Mouse (Mus musculus) hindbrain, embryonic 13.5 days (tissue): ENCODE measurements around the gene Chst3. TPM values are rescaled to one million over a fixed set of nuclear protein-coding genes. Genes with fewer than 3 reads are reported as not detected.
"Not testable (repeated sequence)": the region's sequence is repeated elsewhere in the genome, so short reads cannot be mapped to it uniquely, and the experiment has no call there.

Experiments
- ATAC-seq: fragments of 200-750 bp; cut with Nextera tagmentation; 2 replicates; pipeline ENCODE4 v1.8.0; 2017; ENCODE audit warnings: moderate TSS enrichment; ENCODE audit not compliant: low FRiP score
- H3K27ac ChIP-seq: fragments of 300-500 bp; sonication (generic); 2 replicates; pipeline ENCODE4 v1.5.1; 2015; ENCODE audit warnings: inconsistent platforms, mild to moderate bottlenecking, moderate library complexity
- H3K27me3 ChIP-seq: fragments of 300-500 bp; sonication (generic); 2 replicates; pipeline ENCODE4 v1.6.1; 2015; ENCODE audit warnings: mild to moderate bottlenecking, inconsistent platforms
- H3K36me3 ChIP-seq: fragments of 300-500 bp; sonication (generic); 2 replicates; pipeline ENCODE4 v1.6.1; 2015; ENCODE audit warnings: mild to moderate bottlenecking, inconsistent platforms
- H3K4me1 ChIP-seq: fragments of 300-500 bp; sonication (generic); replicated peaks from 2 replicates; pipeline ENCODE4 v1.6.1; 2015; ENCODE audit warnings: inconsistent platforms
- H3K4me2 ChIP-seq: fragments of 300-500 bp; sonication (generic); 2 replicates; pipeline ENCODE4 v1.6.1; 2015; ENCODE audit warnings: inconsistent platforms, mild to moderate bottlenecking, moderate library complexity
- H3K4me3 ChIP-seq: fragments of 300-500 bp; sonication (generic); 2 replicates; pipeline ENCODE4 v1.5.1; 2015; ENCODE audit warnings: mild to moderate bottlenecking, inconsistent platforms
- H3K9ac ChIP-seq: fragments of 300-500 bp; sonication (generic); 2 replicates; pipeline ENCODE4 v1.6.1; 2015; ENCODE audit warnings: mild to moderate bottlenecking, inconsistent platforms
- H3K9me3 ChIP-seq: fragments of 300-500 bp; sonication (generic); 2 replicates; pipeline ENCODE4 v1.6.1; 2016; ENCODE audit warnings: inconsistent platforms
- WGBS: fragments of 180-500 bp; shearing (Covaris S2); methylation state at CpG from one replicate; pipeline ENCODE4 v1.1.7; 2015; 5-methylcytosine and 5-hydroxymethylcytosine counted together
- polyA plus RNA-seq: library from polyadenylated mRNA; unstranded; fragments of >200 nt; fragmentation: Nextera tagmentation; extraction: Ambion mirVana; gene quantifications from 2 replicates; pipeline ENCODE4 v1.2.1, GENCODE M21; 2015

Gene Chst3
- polyA plus RNA-seq, 1 experiment from 2014 or later: 1.8 TPM

DNA sequence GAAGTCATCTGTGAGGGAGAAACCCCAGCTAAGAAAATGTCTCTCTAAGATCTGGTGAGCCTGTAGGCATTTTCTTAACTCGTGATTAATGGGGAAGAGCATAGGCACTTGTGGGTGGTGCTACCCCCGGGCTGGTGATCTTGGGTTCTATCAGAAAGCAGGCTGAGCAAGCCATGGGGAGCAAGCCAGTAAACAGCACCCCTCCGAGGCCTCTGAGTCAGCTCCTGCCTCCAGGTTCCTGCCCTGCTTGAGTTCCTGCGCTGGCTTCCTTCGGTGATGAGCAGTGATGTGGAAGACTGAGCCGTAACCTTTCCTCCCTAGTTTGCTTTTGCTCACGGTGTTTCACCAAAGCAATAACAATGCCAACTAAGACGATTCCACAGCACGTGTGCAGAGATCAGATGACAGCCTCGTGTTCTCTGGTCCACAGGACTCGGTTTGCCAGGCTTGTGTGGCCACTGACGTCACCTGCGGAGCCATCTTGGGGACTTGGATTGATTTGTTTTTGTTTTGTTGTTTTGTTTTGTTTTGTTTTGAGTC, 31.4 kb upstream of the Chst3 start:
- 77% methylated on average over 13 of the region's 13 CpGs for WGBS
- Histone ChIP-seq H3K4me1 (no peaks in the 10 kb centered on the region), H3K27me3 (no peaks in the 10 kb centered on the region), H3K9me3 (no peaks in the 10 kb centered on the region), H3K27ac (no peak overlapping the region), H3K4me3 (no peak overlapping the region), H3K9ac (no peak overlapping the region), H3K36me3 (no peaks in the 10 kb centered on the region), H3K4me2 (no peak overlapping the region)
- ATAC-seq: no peak

DNA sequence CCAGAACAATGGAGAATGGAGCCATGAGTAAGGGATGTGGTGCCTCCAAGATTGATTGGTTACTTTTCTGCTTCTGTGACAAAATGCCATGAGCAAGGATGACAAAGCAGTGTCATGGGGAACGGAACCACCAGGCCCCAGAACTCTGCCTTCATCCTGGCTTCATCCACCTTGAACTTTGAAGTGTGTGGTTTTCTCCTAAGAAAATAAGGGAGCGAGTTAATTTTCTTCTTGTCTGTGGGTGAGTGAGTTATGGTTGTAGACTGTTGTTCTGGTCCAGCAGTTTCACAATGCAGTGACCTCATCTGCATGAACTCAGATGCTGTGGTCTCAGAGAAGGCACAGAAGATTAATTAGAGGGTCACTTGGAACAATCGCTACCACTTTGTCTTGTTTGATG, 29.3 kb upstream of the Chst3 start:
- 37% methylated on average over 3 of the region's 3 CpGs for WGBS
- not testable (repeated sequence) for H3K27me3 ChIP-seq, H3K4me3 ChIP-seq, H3K36me3 ChIP-seq, H3K27ac ChIP-seq, ATAC-seq, H3K4me2 ChIP-seq, H3K4me1 ChIP-seq, H3K9me3 ChIP-seq, H3K9ac ChIP-seq

GRCm38 (mm10) chr10:60246519-60246918, 27.5 kb upstream of the Chst3 start:
- Histone ChIP-seq H3K27me3 (no peaks in the 10 kb centered on the region), H3K27ac (no peak overlapping the region; the same call in 1 of the 2 replicates), H3K4me2 (no peak overlapping the region), H3K4me3 (no peak overlapping the region), H3K9me3 (no peaks in the 10 kb centered on the region), H3K36me3 (no peaks in the 10 kb centered on the region), H3K9ac (no peak overlapping the region), H3K4me1 (no peaks in the 10 kb centered on the region)
- no peak for ATAC-seq
- 35% methylated on average over 5 of the region's 5 CpGs for WGBS

GRCm38 (mm10) chr10:60245635-60246034, 26.6 kb upstream of the Chst3 start:
- Histone ChIP-seq H3K9me3 (no peaks in the 10 kb centered on the region), H3K27me3 (no peaks in the 10 kb centered on the region), H3K4me3 (no peak overlapping the region), H3K27ac (no peak overlapping the region), H3K4me2 (no peak overlapping the region), H3K9ac (no peak overlapping the region), H3K4me1 (no peaks in the 10 kb centered on the region), H3K36me3 (no peaks in the 10 kb centered on the region)
- ATAC-seq: no peak
- WGBS: 79% methylated on average over 7 of the region's 7 CpGs

DNA sequence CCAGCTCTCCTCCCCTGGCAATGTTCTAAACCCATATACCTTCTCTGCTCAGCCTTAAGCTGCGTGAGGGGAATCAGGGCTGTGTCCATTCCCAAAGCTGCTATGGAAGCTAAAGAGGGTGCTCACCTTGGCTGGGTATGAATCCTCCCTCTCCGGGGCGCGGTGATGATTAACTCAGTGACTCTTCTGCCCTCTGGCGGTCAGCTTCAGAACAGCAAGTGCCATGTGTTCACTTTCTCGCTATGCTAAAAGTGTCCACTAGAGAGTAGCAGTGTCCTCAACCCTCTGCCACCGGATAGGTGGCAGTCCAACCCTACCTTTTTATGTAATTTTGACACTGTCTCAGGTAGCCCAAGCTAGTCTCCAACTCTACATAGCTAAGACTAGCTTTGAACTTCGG, 26.0 kb upstream of the Chst3 start:
- peak; percentile 41; the same call in 1 of the 2 replicates for ATAC-seq
- no peak overlapping the region for H3K9ac ChIP-seq
- H3K27ac ChIP-seq: no peak overlapping the region
- H3K9me3 ChIP-seq: no peaks in the 10 kb centered on the region
- no peak overlapping the region for H3K4me2 ChIP-seq
- no peaks in the 10 kb centered on the region for H3K36me3 ChIP-seq
- WGBS: 3% methylated on average over 8 of the region's 8 CpGs
- H3K27me3 ChIP-seq: no peaks in the 10 kb centered on the region
- H3K4me3 ChIP-seq: no peak overlapping the region
- no peaks in the 10 kb centered on the region for H3K4me1 ChIP-seq

DNA sequence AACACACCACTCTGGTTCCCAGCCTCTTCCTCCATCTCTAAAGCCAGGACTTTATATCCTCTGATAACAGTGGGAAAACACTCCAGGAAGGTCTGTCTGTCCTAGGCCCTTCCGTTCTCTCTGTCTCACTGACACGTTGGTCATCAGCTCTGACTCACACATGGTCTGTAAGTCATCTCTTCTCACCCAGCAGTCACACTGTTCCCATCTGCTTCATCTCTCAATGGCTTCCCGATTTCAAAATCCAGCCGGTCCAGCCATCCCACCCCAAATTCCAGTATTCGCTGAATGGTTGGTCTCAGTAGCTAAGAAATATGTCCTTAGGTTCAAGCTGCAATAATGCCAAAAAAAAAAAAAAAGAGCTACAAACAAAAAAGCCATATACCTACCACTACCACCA, 24.9 kb upstream of the Chst3 start:
- no peaks in the 10 kb centered on the region for H3K9me3 ChIP-seq
- ATAC-seq: no peak
- H3K4me3 ChIP-seq: no peak overlapping the region
- no peaks in the 10 kb centered on the region for H3K36me3 ChIP-seq
- no peaks in the 10 kb centered on the region for H3K27me3 ChIP-seq
- WGBS: 90% methylated on average over 5 of the region's 5 CpGs
- H3K4me1 ChIP-seq: no peaks in the 10 kb centered on the region
- H3K27ac ChIP-seq: no peak overlapping the region
- no peak overlapping the region for H3K9ac ChIP-seq
- H3K4me2 ChIP-seq: no peak overlapping the region

DNA sequence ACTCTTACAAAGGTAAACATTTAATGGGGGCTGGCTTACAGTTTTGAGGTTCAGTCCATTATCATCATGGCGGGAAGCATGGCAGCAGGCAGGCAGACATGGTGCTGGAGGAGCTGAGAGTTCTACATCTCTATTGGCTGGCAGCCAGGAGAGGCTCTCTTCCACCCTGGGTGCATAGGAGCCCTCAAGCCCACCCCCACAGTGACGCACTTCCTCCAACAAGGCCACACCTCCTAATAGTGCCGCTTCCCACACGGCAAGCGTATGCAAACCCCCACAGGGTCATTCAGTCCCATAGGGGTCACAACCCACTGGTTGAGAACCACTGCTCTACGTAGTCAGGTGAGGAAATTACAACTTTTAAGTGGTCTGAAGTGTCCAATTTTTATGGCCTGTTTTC, 21.4 kb upstream of the Chst3 start:
- H3K4me2 ChIP-seq: no peak overlapping the region
- H3K9ac ChIP-seq: no peak overlapping the region
- no peaks in the 10 kb centered on the region for H3K4me1 ChIP-seq
- no peak overlapping the region for H3K4me3 ChIP-seq
- no peak for ATAC-seq
- H3K27ac ChIP-seq: no peak overlapping the region
- H3K36me3 ChIP-seq: no peaks in the 10 kb centered on the region
- WGBS: 87% methylated on average over 6 of the region's 6 CpGs
- H3K9me3 ChIP-seq: no peaks in the 10 kb centered on the region
- no peaks in the 10 kb centered on the region for H3K27me3 ChIP-seq

DNA sequence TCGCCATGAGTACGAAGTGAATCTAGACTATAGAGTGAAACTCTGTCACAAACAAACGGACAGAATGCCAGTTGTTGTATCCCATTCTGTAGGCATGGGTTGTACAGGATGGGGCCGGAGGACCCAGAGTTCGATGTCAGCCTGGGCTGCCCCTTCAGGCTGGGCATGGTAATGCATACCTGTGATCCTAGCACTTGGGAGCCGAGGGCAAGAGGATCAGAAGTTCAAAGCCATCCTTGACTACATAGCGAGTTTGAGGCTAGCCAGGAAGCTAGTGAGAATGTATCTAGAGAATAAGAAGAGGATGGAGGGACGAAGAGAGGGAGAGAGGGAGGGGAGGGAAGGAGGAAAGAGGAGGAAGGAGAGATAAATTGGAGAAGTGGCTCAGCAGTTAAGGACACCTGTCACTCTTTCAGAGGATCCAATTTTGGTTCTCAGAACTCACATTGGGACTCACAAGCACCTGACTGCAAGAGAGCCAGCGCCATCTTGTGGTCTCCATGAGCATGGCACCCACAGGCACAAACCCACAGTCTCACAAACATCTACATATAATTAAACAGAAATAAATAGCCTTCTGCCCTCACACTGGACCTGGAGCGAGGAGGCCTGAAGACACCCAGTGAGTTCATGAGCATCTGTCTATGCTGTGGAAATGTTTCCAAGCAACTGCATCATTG, 18.6 kb upstream of the Chst3 start:
- H3K27me3 ChIP-seq: no peaks in the 10 kb centered on the region
- H3K27ac ChIP-seq: no peak overlapping the region
- no peaks in the 10 kb centered on the region for H3K9me3 ChIP-seq
- no peak overlapping the region for H3K4me3 ChIP-seq
- H3K4me2 ChIP-seq: no peak overlapping the region
- no peaks in the 10 kb centered on the region for H3K4me1 ChIP-seq
- no peak overlapping the region for H3K9ac ChIP-seq
- no peaks in the 10 kb centered on the region for H3K36me3 ChIP-seq
- ATAC-seq: no peak
- 68% methylated on average over 10 of the region's 10 CpGs for WGBS

- not testable (repeated sequence) for H3K27ac ChIP-seq, ATAC-seq, H3K36me3 ChIP-seq, H3K4me3 ChIP-seq, H3K9ac ChIP-seq, H3K4me1 ChIP-seq, H3K4me2 ChIP-seq, H3K9me3 ChIP-seq, H3K27me3 ChIP-seq
- WGBS: 96% methylated on average over 6 of the region's 6 CpGs
Observed at GRCm38 (mm10) chr10:60235876-60236275, 16.8 kb upstream of the Chst3 start.

DNA sequence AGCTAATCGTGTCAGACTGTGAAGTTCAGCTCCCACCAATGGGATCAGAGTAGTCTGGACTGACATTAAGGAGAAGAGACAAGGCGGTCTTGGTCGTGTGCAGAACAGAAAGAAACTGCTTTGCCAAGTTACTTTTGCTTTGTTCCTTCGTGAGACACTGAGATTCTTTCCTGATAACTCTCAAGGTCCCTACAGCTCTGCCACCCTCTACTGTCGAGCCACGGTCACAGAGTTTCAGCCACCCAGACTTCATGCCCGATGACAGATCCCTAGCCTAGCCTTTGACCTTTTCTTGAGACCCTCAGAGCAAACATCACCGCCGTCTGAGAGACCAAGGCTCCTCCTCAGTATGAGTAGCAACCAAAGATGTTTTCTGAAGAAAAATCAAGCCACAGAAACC, 14.9 kb upstream of the Chst3 start:
- H3K27ac ChIP-seq: no peak overlapping the region
- no peak overlapping the region for H3K4me3 ChIP-seq
- H3K4me2 ChIP-seq: no peak overlapping the region
- no peak overlapping the region for H3K9ac ChIP-seq
- H3K4me1 ChIP-seq: no peaks in the 10 kb centered on the region
- no peaks in the 10 kb centered on the region for H3K36me3 ChIP-seq
- ATAC-seq: no peak
- H3K27me3 ChIP-seq: no peaks in the 10 kb centered on the region
- 87% methylated on average over 9 of the region's 9 CpGs for WGBS
- H3K9me3 ChIP-seq: no peaks in the 10 kb centered on the region

- Histone ChIP-seq H3K27ac (no peak overlapping the region), H3K9me3 (no peaks in the 10 kb centered on the region), H3K4me3 (no peak overlapping the region), H3K27me3 (no peaks in the 10 kb centered on the region), H3K4me2 (no peak overlapping the region), H3K9ac (no peak overlapping the region), H3K4me1 (no peaks in the 10 kb centered on the region), H3K36me3 (no peaks in the 10 kb centered on the region)
- 80% methylated on average over 6 of the region's 6 CpGs for WGBS
- ATAC-seq: no peak
Observed at GRCm38 (mm10) chr10:60230321-60231088, 11.4 kb upstream of the Chst3 start.

- Histone ChIP-seq H3K9me3 (no peaks in the 10 kb centered on the region), H3K27ac (no peak overlapping the region), H3K9ac (no peak overlapping the region), H3K36me3 (no peaks in the 10 kb centered on the region), H3K4me2 (no peak overlapping the region), H3K4me3 (no peak overlapping the region), H3K27me3 (no peaks in the 10 kb centered on the region), H3K4me1 (no peaks in the 10 kb centered on the region)
- ATAC-seq: no peak
- WGBS: 94% methylated on average over 6 of the region's 6 CpGs
Observed at GRCm38 (mm10) chr10:60229113-60229512, 10.1 kb upstream of the Chst3 start.

DNA sequence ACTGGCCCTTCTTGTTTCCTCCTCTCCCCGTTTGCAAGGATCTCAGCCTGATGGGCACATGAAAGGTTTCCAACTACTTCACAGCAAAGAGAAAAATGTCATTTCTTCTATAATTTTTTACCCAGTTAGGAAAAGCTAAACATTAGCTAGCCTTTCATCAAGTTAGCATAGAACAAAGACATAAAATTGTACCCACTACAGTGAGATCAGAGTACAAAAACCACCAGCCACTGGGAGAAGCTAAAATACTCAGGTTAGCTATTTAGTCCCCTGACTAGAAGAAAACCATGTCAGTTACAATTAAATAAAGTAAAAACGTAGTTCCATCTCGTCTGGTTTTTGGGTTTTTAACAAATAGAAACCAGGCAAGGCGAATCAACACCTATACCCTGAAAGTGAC, 8.6 kb upstream of the Chst3 start:
- no peak for ATAC-seq
- H3K36me3 ChIP-seq: no peaks in the 10 kb centered on the region
- no peaks in the 10 kb centered on the region for H3K4me1 ChIP-seq
- 80% methylated on average over 4 of the region's 4 CpGs for WGBS
- no peak overlapping the region for H3K9ac ChIP-seq
- no peak overlapping the region for H3K4me3 ChIP-seq
- no peak overlapping the region for H3K27ac ChIP-seq
- no peaks in the 10 kb centered on the region for H3K27me3 ChIP-seq
- H3K9me3 ChIP-seq: no peaks in the 10 kb centered on the region
- H3K4me2 ChIP-seq: no peak overlapping the region
